Mouse (Mus musculus) layer of hippocampus, adult 2 months (tissue): ENCODE data around the gene Pcgf1. TPM values are rescaled to one million over a fixed set of nuclear protein-coding genes. Genes with fewer than 3 reads are reported as not detected.
A peak's percentile ranks its signal among the peaks of the same experiment; 100 is the strongest.

ENCODE experiments used
- DNase-seq, 2 experiments: peaks; one replicate each; pipeline ENCODE4 v3.0.0; 2022; ENCODE audit warnings: low spot score in 2 of 2
- H3K27ac ChIP-seq: fragments of 200-600 bp; 2 replicates; pipeline ENCODE4 v1.8.1; 2022
- H3K4me3 ChIP-seq: fragments of 200-600 bp; 2 replicates; pipeline ENCODE4 v1.8.1; 2022; ENCODE audit warnings: mild to moderate bottlenecking
- CTCF ChIP-seq: fragments of 200-600 bp; conservative IDR thresholded peaks from 2 replicates; pipeline ENCODE4 v1.8.1; 2022; ENCODE audit warnings: antibody characterized with exemption, mild to moderate bottlenecking, moderate library complexity
- microRNA-seq, 2 experiments: library from miRNA; unstranded; fragments of <30 nt; microRNA quantifications; one replicate each; pipeline ENCODE4 v1.2.0; 2021
- total RNA-seq, 2 experiments: library from RNA; stranded (reverse); gene quantifications; 2 replicates each; pipeline ENCODE4 v1.2.3; 2021

The Pcgf1 gene
- total RNA-seq, 2 experiments from 2014 or later: 36.3 to 37.5 TPM

- Histone ChIP-seq H3K4me3 (no peak overlapping the region), H3K27ac (no peak overlapping the region)
- peak; percentile 63 for TF ChIP-seq CTCF
- DNase-seq: no peak
Observed at GRCm38 (mm10) chr6:83127419-83127818, 49.8 kb downstream of the Pcgf1 start.

Small RNA genes lying within 50 kb of the gene (microRNA-seq; reads per million reads assigned to microRNA genes)
- gene Mir3470a: 0 reads per million in 2 experiments
- gene Mir7040: 0.18 to 0.96 reads per million in 2 experiments

Other genes starting within 250 kb of the Pcgf1 start
- 10 to 100 TPM; 41.0 to 44.0 TPM for gene Sema4f, start 138.1 kb upstream of the Pcgf1 start, total RNA-seq
- gene M1ap, start 131.0 kb upstream of the Pcgf1 start, total RNA-seq: not detected
- 1 to 10 TPM; 3.2 to 3.3 TPM for gene Dok1, start 44.4 kb upstream of the Pcgf1 start, total RNA-seq
- gene Loxl3, start 43.7 kb upstream of the Pcgf1 start, total RNA-seq: 1 to 10 TPM; 2.4 to 3.5 TPM
- gene Aup1, start 23.3 kb upstream of the Pcgf1 start, total RNA-seq: 100 to 1,000 TPM; 131 to 133 TPM
- 10 to 100 TPM; 52.9 to 54.5 TPM for gene Htra2, start 22.6 kb upstream of the Pcgf1 start, total RNA-seq
- gene Dqx1, start 20.0 kb upstream of the Pcgf1 start, total RNA-seq: under 1 TPM; 0.69 to 0.79 TPM
- gene Tlx2, start 7.6 kb upstream of the Pcgf1 start, total RNA-seq: not detected
- under 1 TPM in 1 of 2 experiments, not detected in 1; 0.86 TPM for gene Lbx2, start 8.5 kb downstream of the Pcgf1 start, total RNA-seq
- 1 to 10 TPM; 7.7 to 9.1 TPM for gene Ccdc142, start 23.7 kb downstream of the Pcgf1 start, total RNA-seq
- 1 to 10 TPM; 8.5 to 9.5 TPM for gene Gm42688, start 23.7 kb downstream of the Pcgf1 start, total RNA-seq
- gene Mrpl53, start 31.2 kb downstream of the Pcgf1 start, total RNA-seq: 10 to 100 TPM; 64.9 to 67.4 TPM
- 10 to 100 TPM; 24.0 to 26.4 TPM for gene Mogs, start 37.6 kb downstream of the Pcgf1 start, total RNA-seq
- 10 to 100 TPM; 55.9 to 56.1 TPM for gene Wbp1, start 43.7 kb downstream of the Pcgf1 start, total RNA-seq
- 10 to 100 TPM; 22.3 to 25.4 TPM for gene Ino80b, start 47.6 kb downstream of the Pcgf1 start, total RNA-seq
- gene Rtkn, start 57.6 kb downstream of the Pcgf1 start, total RNA-seq: 10 to 100 TPM; 80.0 to 84.0 TPM
- gene Wdr54, start 78.5 kb downstream of the Pcgf1 start, total RNA-seq: 10 to 100 TPM; 25.0 to 32.0 TPM
- gene 1700003E16Rik, start 78.5 kb downstream of the Pcgf1 start, total RNA-seq: 10 to 100 TPM; 21.8 to 21.9 TPM
- gene Dctn1, start 88.1 kb downstream of the Pcgf1 start, total RNA-seq: 100 to 1,000 TPM; 400 to 422 TPM
- gene Slc4a5, start 142.0 kb downstream of the Pcgf1 start, total RNA-seq: under 1 TPM; 0.44 to 0.98 TPM
- 1 to 10 TPM; 5.8 to 7.1 TPM for gene Mthfd2, start 248.0 kb downstream of the Pcgf1 start, total RNA-seq
- gene Mob1a, start 248.1 kb downstream of the Pcgf1 start, total RNA-seq: 10 to 100 TPM; 16.2 to 22.2 TPM